Mouse (Mus musculus) kidney, adult 8-10 months (tissue): ENCODE results near the gene Shroom4.

Experiments
- DNase-seq, 2 experiments: peaks; one replicate each; pipeline ENCODE4 v3.0.0; 2022

The Shroom4 gene

DNA sequence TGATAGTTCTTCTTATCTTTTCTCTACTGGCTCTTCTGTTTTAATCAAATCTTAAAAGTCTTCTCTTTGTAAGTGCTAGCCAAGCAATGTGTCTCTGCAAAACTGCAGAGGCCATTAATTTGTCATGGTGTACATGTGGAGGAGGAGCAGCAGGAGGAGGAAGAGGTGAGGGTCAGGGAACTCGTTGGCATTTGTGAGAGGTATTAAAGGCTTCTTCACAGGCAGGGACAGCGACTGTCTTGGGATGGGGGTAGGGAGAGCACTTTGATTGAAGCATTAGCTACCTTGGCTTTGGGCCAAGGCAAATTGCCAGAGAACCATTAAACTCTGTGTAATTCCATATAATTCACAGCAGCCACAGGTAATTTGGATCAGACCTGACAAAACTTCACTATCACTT, 96.7 kb downstream of the Shroom4 start:
- no peak for DNase-seq

DNA sequence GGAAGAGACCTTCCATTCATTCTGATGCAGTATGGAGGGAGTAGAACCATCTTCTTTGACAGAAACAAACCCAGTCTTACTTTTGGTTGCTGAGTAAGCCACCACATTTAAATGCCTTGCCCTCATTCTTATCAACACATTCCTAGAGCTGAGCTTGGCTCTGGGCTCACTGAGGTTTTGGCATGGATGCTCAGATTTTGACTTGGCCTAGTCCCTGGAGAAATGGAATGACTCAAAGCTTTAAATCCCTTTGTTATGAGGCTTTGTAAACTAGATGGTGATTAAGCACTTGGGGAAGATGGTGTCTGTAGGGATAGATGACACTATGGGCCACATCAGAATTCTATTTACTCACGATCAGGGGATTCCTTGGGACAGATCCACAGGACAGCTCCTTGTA, 102.2 kb downstream of the Shroom4 start:
- DNase-seq: no peak

DNA sequence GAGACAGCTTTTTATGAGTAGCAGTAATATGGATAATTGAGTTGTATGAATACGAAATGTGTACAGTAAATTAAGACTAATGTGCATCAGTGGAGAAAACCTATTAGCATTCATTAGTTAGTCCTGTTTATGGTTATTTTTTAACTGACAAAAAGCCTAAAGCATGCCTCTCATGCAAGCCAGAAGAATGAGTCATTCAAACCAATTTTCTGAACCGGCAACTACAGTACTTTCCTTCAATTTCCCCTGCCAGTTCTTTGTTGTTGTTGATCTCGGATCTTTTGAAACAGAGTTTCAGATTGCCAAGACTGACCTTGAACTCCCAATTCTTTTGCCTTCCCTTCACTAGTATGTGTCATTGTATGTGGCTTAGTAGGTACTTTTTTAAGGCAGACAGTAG, 117.6 kb downstream of the Shroom4 start:
- no peak for DNase-seq

DNA sequence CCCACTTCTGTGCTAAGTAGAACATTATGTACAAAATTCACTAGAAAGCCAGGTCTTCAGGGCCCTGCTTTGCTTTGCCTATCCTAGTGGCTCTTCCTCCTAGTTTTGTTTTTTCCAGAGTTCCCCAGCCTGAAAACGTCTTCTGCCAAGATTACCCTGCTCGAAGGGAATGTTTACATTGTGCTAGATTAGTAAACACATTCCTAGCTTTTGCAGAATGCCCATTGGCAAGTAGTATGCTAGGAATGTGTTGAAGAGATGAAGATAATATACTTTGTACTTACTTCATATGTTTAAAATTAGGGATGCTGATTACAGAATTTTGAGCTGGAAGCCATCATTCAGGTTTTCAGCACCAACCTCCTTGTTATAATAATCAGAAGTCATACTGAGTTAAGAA, 118.8 kb downstream of the Shroom4 start:
- DNase-seq: no peak

DNA sequence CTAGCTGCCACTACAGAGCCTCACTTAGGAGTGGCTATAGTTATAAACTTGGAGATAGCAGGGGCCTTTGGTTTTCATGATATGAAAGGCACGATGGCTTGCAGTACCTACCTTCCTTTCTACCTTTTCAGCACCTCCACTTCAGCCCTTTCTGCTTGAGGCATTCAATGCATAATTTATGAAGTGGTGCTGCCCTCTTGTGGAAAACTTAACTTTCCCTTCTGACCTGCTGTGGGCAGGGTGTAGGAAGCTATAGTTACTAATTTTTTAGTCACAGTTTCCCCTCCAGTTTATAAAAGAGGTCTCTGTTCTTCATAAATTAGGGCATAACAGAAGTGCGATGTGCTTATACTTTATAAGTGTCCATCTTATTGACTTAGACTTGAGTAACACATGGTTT, 123.3 kb downstream of the Shroom4 start:
- peak; percentile 9 to 29 for DNase-seq

DNA sequence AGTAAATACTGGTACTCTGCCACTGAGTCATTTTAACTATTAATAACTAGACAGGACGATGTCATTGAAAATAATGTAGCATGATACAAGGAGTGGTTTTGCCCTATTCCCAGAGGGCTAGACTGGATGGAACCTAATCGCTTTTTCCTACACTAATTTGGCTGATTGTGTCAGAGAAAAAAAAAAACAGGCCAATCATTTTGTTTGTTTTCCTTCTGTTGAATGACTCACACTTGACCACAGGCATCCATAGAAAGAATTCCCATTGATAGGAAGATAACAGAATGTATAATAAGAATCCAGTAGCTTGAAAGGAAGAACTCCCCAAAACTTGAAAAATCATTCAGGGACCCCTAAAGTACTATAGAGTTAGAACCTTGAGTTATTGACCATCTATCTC, 137.0 kb downstream of the Shroom4 start:
- DNase-seq: no peak

DNA sequence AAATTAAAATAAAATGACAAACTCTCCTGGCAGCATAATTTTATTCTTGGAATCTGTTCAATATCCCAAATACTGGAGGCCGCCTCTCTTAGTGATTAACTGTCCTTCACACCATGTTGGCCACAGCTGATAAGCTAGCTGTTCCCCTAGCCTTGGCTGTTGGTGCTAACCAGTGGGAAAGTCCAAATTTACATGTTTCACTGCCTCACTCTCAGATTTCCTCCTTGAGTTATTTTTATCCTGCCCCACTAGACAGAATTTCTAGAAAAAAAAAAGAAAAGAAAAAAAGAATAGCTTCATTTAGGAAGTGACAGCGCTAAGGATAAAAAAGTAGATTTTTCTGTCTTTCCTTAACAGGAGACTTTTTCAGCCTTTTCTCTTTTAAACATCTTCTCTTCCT, 138.0 kb downstream of the Shroom4 start:
- no peak for DNase-seq

DNA sequence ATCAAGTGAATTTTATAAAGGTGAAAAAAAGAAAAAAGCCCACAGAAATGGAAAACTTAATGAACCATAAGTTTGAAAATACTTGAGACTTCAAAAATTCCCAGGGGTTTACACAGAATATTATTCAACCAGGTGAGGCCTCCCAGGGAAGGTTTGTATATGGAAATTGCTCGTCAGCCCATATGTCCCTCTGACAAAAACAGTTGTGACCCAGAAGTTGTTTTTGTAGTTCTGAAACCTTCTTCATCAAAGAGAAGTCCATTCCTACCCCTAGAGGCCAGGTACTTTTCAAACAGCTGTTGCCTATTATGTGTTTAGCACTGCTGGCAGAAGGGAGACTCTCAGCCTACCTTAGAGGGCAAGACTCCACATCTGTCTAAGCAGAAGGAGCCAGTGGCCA, 165.4 kb downstream of the Shroom4 start:
- DNase-seq: no peak

DNA sequence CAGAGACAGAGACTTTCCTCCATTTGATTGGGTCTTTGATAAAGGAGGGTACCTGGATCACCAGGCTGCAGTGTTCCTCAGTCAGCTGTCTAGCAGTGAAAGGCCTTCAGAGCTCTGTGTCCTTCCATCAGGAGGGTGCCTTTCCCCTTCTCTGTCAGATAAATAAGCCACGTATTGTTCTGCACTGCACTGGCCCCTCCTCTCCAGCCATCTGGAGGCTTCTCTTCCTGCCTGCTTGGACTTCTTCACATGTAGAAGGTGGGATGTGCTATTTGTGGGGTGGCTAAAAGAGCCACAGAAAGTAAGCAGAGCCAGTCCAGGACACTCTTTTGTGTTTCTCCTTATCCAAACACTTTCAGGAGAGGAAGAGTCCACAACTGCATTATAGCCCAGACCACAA, 174.9 kb downstream of the Shroom4 start:
- no peak for DNase-seq

DNA sequence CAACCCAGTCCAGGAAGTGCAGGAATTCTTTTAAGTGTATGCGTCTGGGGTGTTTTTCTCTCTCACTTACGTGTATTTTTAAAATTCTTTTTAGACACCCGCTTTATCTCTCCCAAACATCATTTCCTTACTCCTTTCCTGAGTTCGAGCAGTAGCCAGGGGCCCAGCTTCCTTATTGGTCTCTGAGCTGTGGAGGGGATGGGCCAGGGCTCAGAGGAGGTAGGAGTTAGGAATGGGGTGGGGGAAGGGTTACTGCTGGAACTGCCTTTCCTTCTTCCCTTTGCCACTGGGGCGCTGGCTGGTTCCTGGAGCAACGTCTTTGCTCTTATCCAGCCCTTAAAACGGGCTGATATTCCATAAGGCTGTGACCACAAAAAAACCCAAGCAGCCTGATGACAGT, 177.3 kb downstream of the Shroom4 start:
- peak; percentile 23 to 59 for DNase-seq

DNA sequence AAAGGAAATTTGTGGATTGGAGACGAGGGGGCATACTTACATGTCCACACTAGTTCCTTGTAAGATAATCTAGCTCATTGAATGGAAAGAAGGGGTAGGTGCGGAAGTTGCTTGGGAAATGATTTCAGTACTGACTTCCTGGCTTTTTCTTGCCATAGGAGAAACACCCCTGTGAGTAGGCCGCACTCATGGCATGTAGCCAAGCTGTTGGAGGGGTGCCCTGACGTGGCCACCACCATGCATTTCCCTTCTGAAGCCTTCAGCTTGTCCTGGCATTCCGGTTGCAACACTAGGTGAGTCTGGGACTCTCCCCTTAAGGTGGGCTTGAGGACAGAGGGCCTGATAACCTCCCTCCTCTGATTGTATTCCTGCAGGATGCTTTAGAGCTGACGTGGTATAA, 181.0 kb downstream of the Shroom4 start:
- DNase-seq: no peak

DNA sequence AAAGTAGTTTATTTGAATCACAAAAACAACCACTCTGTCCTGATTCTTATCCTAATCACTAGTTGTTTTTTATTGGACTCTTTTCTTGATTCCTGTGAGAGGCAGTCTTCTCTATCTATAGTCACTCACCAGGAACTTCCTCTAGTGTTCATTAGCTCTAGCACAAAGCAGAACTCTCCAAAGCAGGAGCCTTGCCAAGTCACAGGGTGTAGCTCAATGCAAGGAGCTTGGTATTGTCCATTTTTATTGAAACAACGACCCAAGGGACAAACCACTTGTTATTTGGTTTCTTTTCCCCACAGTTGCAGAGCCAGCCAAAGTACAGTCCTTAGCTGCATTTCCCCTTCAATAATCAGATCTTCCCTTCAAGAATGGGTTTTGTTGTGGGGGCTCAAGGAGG, 181.5 kb downstream of the Shroom4 start:
- DNase-seq: no peak

DNA sequence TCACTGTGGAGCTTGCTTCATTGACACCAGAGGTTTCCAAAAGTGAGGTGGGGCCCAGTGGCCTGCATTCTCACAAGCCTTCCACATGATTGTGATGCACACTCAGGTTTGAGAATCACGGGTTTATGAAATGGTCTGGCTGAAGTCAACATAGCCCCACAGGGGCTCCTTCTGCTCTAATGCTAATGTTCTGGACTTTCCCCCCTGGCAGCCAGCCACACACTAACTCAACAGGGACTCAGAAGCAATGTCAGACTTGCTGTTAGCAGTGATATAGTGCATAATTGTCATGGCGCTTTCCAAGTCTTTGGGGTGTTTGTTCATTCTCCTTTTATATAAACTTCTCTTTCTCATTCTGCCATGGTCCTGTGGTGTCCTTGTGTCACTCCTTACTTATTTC, 183.0 kb downstream of the Shroom4 start:
- DNase-seq: peak; percentile 70 to 79

DNA sequence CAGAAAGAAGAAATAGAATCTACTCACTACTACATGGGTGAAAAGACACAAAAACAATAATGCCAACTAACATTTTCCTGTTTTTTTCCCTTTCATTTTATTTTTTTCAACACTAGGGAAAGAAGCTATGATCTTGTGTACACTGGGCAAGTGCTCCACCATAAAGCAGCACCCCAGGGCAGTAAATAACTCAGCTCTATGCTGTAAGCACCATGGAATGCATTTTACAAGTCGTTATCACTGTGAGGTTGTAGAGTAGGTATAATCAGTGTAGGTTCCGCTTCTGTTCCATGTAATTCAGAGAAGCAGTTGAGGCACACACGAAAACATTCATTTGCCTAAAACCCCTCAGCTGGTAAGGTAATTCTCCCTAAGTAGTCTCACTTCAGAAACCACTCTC, 194.5 kb downstream of the Shroom4 start:
- no peak for DNase-seq

DNA sequence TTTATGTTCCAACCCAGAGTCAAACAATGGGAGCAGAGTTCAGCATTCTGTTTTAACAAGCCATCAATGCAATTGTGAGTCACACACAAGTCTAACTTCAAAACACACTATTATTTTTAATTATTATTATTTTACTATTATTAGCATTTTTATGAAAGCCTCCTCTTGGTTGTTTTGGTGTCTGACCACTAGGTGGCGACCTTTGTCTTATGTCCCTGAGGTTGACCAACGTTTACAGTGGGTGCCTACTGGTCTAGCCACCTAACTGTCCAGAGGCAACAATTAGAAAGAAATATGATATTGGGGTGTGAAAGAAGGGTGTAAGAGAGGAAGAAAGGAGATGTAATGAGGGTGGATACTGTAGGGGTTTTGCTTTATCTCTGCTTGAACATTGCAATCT, 254.4 kb downstream of the Shroom4 start:
- peak in 1 of 2 experiments; percentile 2 for DNase-seq

DNA sequence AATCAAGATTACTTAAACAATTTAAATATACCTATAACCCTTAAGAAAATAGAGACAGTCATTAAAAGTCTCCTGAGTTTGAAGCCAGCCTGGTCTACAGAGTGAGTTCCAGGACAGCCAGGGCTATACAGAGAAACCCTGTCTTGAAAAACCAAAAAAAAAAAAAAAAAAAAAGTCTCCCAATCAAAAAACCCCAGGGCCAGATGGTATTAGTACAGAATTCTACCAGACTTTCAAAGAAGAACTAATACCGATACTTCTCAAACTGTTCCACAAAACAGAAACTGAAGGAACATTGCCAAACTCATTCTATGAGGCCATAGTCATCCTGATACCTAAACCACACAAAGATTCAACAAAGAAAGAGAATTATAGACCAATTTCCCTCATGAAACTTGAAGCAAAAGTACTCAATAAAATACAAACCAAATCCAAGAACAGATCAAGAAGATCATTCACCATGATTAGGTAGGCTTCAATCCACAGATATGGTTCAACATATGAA, 259.2 kb downstream of the Shroom4 start:
- DNase-seq: no peak
